Mouse (Mus musculus): ENCODE results near the gene Cyfip2.
A peak's percentile ranks its signal among the peaks of the same experiment; 100 is the strongest.

Gene Cyfip2

DNA sequence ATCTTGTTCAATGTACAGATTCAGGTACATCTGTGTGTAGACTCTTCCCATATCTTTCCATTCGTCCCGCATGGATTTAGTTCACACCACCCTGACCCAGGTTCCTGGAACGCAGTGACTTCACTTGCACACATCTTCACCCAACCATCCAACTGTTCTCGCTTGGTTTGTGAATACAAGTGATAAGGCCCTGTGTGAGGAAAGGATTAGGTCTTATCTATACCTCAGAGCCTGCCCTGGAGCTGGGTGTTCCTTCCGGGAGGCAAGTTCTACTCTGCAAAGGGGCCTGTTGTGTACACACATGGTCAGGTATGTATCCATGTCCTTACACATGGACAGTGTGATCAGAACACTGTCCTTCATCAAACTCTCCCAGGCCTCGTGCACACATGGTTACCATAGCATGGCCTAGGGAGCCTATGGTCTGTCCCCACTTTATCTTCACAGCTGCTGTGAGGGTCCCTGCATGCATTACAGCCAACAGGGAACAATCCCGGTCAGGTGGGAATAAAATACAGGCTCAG lies 71.4 kb downstream of the Cyfip2 start:
- DNase-seq (ENCODE audit: low read depth in 2 of 2, low spot score in 2 of 2) = no peak

DNA sequence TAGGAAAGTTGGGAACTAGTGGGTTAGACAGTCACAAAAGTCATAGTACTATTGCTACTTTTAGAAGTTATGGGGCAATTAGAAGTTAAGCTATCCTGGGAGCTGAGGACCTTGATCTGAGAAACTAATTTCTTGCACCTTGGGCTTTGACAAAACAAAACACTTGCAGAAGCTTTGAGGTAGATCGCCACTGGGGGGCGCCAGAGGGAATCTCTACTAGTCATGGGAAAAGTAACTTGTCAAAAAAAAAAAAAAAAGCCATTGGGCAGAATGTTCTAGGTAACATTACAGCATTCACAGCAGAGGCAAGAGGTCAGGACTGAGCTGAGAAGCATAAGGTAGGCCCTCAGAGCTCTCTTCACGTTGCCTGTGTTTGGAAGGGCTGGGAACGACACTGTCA lies 75.7 kb downstream of the Cyfip2 start:
- peak; percentile 54 to 73 for DNase-seq (ENCODE audit: low read depth in 2 of 2, low spot score in 2 of 2)

DNA sequence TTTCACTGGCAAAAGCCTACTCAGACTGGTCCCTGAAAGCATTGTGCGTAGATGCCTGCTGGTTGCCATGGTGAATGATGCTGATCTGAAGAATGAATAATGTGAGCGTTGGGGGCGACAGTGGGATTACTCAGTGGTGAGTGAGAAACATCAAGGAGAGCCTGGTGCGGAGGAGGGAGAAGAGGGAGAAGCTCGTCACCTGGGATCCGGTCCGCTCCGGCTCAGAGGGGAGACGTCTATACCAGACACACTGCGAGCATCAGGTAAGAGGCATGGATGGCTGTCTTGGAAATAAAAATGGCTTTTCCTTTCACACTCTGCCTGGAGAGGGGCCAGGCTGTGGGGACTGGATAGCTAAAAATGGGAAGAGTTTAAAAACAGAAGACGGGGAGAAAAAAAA lies 77.3 kb downstream of the Cyfip2 start, which contains the start of gene Fndc9:
Fndc9 (plus strand) TSS at position 198 of the 400 bp plus-strand sequence.
- DNase-seq (ENCODE audit: low read depth in 2 of 2, low spot score in 2 of 2) = no peak

DNA sequence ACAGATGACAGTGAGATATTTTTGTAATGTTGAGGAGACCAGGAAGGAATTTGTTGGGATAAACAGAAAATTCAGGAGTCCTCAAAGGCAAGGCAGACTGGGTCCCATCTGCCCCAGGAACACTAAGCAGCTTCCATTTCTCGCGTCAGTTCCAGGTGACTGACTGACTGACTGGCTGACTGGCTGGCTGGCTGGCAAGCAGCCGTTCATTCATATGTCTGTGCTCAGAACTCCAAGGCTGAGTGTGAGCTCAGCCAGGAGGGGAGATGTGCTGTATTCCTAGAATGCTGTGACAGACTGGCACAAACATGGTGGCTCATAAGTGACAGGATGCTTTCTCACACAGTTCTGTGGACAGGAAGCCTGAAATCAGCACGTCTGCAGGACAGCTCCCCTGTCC lies 78.7 kb downstream of the Cyfip2 start:
- DNase-seq (ENCODE audit: low read depth in 2 of 2, low spot score in 2 of 2) = no peak

DNA sequence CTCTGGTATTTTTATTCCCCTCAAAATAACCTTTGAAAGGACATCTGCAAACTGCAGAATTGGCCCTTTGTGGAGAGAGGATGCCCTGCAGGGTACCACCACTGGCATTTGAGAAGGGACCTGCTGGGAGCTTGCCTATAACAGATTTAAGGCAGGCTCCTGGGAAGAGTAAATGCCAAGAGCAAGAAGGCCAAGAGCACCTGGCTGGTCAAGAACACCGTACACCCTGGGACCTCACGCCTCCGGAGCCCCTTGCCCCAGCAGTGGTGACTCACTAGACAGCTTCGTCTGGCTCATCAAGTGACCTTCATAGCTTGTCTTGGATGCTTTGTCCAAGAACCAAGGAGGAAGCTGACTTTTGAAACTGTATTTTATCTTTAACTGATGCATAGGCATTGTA lies 79.9 kb downstream of the Cyfip2 start:
- no peak for DNase-seq (ENCODE audit: low read depth in 2 of 2, low spot score in 2 of 2)

DNA sequence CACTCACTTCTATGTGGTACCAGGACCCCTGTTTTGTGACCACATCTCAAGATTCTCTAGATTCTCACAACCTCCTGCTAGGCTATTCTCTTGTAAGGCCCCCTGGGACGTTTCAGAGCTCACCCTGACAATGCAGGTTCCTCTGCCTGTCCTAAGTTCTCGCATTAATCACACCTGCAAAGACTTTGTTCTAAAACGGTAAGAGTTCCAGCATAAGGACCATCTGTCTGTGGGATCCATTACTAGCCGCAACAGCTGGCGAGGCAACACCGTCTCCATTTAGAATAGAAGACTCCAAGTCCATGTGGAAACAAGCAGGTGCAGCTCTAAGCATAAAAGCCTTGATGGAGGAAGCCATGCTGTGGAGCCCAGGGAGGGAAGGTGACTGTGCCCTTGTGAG lies 82.5 kb downstream of the Cyfip2 start:
- no peak for DNase-seq (ENCODE audit: low read depth in 2 of 2, low spot score in 2 of 2)

DNA sequence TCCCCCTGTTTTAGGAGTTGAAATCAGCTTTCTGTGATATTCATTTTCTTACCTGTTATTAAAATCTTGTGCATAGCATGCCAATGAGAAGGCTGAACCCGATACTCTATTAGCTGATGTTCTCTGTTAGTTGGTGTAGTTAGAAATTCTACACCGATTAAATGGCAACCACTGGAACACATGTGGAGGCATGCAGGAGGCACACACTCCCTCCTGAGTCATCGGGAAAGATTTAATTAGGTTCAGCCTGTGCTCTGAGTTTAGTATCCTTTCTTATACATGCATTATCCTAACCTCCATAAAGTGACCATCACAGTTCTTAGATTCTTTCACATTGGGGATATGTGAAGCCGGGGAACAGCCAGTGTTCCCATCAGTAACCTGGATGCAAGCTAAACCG lies 87.3 kb downstream of the Cyfip2 start:
- DNase-seq (ENCODE audit: low read depth in 2 of 2, low spot score in 2 of 2) = no peak

DNA sequence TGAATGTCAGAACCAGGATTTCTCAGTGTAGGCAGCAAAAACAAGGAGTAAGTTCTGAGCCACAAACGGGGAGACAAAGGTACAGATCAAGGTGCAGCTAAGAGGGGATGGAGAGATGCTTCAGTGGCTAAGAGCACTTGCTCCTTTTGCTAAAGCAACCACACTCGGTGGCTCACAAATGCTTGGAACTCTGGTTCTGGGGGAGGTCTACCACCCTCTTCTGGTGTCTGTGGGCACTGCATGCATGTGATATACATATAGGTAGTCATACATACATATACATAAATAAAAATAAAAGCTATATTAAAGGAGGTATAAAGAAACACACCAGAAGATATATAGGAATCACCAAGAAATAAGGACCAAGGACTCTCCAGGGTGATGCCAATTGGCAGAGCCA lies 89.1 kb downstream of the Cyfip2 start:
- DNase-seq (ENCODE audit: low read depth in 2 of 2, low spot score in 2 of 2) = no peak

DNA sequence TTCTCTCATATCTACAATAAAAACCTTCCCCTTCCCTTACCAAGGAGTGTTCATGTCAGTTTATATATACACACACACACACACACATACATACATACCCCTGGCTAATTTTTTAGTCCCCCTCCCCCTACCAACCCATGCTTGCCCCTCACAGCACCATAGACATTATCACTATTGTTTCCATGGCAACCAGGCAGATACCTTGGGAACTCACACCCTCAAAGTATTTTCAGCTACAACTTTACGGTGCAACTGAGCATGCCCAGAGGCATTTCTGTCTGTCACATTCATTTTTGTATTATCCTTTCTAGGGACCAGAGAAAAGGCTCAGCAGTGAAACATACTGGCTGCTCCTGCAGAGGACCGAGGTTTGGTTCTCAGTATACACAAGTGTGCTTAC lies 92.4 kb downstream of the Cyfip2 start:
- DNase-seq (ENCODE audit: low read depth in 2 of 2, low spot score in 2 of 2) = no peak

DNA sequence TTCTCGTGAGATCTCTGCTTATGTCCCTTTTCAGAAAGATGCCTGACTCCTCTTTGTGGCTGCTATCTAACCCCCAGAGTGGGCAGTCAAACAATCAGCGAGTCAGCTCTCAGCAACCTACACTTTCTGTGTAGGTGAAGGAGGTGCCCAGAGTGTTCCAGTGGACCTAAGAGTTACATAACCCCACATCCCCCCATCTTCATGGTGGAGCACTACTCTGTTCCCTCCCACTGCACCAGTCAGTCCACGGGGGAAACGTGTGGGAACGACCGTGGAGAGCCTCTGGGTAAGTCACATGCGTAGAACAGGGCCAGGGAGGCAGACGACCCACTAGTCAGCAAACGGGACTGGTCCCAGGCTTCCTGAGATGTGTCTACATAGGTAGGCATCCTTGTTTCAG lies 93.3 kb downstream of the Cyfip2 start:
- no peak for DNase-seq (ENCODE audit: low read depth in 2 of 2, low spot score in 2 of 2)

DNA sequence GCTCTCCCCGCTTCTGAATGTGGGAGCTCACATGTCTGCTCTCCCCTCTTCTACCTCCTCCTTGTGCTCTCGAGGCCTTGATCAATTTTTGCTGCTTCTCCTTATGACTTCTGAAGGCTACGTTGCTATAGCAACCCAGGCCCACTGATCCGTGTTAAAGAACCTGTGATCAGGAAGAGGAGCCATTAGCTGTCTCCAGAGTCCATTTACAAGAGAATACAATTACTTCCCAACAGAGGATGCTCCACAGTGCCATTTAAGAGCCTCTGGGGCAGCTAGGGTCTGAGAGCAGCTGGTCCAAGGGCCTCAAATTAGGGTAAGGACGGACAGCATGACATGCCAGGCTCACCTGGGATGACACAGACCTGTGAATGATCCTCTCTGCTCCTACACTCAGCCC lies 94.1 kb downstream of the Cyfip2 start:
- DNase-seq (ENCODE audit: low read depth in 2 of 2, low spot score in 2 of 2) = no peak

DNA sequence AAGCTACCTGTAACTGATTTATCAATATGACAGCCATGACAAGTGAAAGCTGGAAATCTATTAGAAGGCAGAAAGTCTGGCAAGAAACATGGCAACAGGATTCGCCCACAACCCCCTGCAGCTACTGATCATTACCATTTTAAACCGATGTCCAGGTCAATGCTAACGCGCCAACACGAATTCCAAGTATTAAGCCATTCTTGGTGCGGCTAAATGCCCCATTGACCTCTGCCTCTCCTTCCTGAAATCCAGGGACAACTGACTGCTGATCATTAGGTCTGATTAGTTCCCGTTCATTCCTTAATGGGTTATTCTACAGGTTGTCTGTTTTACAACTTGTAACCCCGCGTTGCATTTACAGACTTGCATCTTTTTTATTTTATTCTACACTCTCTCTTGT lies 95.0 kb downstream of the Cyfip2 start:
- no peak for DNase-seq (ENCODE audit: low read depth in 2 of 2, low spot score in 2 of 2)

DNA sequence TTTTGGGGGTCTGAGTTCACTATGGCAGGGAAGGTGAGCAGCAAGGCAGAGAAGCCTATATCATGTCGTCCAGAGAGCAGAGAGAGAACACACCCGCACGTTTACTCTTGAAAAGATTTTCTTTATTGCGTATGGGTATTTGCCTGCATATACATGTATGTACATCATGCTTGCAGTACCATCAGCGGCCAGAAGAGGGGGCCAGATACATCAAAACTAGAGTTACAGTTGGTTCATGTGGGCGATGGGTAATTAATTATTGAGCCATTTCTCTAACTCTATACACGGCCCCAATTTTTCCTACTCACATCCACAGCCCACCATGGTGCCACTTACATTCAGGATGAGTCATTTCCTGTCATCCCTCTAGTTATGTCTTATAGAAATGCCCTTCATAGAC lies 96.0 kb downstream of the Cyfip2 start:
- DNase-seq (ENCODE audit: low read depth in 2 of 2, low spot score in 2 of 2) = peak; percentile 18 to 50

DNA sequence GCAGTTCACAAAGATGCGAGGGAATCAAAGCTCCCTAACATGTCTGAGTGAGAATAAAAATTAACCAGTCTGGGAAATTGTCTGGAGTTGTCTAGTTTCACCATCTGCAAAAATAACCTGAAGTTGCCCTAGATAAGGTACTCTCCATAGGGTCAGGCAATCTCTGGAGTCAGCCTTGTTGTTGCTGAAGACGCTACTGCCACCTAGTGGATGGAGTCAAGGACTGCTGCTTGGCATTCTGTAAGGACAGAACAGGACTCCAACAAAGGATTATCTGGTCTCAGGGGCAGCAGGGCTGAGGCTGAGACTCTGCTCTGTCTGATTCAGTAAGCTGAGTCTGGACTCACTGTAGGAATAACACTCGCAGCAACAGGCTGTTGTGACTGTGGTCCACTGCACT lies 97.3 kb downstream of the Cyfip2 start:
- DNase-seq (ENCODE audit: low read depth in 2 of 2, low spot score in 2 of 2) = peak; percentile 20 to 49

DNA sequence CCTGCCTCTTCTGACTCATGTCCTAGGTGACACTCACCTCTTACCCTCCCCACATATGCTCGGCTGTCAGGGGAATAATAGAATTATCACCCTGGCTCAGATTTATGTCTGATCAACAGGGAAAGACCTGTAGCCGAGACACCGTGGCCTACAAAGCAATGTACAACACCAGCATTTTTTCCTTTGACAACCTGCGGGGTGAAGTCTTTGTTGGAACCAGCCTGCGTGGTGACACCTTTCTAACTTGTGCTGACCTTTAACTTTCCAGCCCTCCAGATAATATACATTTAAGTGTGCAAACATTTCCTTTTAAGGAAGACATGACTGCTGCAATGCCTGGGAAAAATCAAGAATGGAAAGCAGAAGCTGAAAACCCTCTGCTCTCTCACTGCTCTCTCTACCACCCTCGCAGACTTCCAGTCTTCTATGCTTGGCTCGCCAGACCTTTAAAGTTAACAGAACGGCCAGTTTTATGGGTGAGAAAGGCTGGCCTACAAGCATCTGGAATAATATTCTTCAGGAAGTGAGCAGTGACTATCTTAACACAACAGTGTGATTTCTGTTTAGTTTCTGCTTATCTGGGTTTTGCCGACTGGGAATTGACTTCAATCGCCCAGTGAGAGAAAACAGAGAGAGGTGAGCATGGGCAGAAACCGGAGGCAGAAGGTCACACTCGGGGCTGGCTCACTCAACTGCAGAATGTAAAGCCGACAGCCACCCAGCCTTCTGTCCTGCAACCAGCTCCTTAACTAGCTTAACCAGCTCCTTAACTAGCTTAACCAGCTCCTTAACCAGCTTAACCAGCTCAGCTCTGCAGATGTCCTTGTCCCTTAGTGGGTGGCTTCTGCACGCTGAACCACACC lies 98.1 kb downstream of the Cyfip2 start:
- no peak for DNase-seq (ENCODE audit: low read depth in 2 of 2, low spot score in 2 of 2)

DNA sequence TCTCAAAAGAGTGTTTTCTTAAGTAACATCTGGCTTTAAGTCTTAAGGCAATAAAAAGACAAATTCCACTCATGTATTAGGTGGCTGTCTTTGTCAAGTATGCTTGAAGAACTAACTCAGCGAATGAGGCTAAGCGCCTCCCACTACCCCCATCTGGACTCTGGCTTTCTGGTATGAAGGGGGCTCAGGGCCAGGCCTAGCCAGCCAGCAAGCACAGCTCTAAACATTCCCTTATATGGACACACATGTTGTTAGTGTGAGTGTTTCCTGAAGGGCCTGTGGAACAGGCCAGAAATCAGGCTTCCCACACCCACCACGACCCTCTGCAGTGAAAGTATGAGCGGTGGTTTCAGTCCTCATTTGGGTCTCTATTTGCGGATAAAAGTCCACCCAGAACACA lies 98.8 kb downstream of the Cyfip2 start:
- DNase-seq (ENCODE audit: low read depth in 2 of 2, low spot score in 2 of 2) = no peak

DNA sequence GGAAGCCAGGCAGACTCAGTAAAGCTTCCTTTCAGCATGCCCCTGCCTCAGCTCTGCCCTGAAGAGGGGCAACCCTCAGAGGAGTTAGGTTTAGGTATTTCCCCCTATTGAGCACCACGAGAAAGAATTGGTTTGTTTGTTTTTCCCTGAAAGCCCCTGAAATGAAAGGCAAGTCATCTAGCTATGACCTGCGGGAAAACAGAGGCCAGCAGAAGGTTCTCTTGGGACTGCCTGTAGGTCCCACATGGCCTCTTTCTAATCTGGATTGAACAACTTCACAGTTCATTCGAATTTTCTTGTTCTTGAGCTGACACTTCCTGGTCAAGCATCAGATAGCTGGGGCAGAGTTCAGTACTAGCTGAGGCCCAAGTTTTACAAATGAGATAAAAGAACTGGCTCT lies 100.8 kb downstream of the Cyfip2 start:
- DNase-seq (ENCODE audit: low read depth in 2 of 2, low spot score in 2 of 2) = no peak

DNA sequence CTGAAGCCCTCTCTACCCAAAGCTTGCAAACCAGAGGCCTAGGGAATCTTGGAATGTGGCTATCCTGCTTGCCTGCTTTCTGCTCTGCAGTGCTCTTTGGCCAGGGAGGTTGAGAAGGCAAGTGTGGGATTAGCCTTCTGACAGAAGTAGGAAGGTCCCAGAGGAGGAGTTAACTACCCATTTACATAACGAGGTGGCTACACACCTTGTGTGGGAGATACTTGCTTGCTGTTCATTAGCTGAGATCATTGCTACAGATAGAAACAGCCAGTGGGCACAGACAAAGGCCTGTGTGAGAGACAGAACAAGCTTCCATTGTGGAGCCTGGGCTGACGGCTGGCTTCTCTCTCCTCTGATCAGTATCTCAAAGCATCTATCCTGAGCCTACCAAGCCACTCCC lies 102.8 kb downstream of the Cyfip2 start:
- no peak for DNase-seq (ENCODE audit: low read depth in 2 of 2, low spot score in 2 of 2)

DNA sequence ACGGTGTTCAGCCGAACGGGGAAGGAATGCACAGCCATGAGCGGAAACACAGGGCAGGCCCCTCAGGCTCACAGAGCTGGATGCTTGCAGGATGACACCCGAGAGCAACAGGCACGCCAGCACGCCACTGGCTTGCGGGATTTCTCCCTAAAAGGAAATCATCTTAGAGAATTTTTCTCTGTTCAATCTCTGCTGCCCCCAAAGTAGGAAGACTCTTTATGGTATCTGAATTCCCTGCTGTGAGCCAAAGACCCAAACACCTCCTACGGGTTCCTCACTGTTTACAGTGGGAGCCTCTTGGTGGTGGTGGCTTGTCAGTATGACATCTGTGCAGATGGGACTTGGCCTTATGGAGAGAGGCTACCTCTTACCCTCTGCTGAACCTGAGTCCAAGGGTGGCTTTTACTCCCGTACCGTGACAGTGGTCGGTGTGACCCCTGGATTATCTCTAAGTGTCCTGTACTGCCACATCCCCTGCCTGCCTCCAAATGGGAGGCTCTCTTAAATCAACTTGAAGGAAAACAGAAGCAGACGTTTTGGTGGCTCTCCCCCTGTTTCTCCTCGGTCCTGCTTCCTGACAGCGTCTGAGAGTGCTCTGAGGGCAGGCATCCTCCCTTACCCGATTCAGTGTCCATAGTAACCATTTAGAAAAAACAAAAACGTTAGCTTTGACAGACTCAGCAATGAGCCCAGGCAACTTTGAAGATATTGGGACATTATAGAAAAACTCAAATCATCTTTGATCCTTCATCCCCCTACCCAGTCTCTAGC lies 106.8 kb downstream of the Cyfip2 start:
- no peak for DNase-seq (ENCODE audit: low read depth in 2 of 2, low spot score in 2 of 2)

DNA sequence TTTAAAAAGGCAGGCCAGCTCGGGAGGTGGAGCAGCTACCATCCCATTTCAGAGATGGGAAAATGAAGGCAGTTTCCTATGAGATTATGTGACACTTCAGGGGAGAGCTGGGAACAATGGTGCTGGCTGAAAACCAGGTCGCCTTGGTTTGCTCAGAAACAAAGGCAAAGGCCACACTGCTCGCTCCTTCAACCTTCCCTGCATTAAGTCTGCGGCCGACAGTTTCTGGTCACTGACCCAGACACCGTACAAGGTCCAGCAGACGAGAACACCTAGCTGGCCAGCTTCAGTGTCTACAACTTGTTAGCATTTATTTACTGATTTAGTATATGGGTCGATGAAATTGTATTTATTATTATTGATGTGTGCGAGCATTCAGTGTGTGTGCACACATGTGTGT lies 107.8 kb downstream of the Cyfip2 start:
- DNase-seq (ENCODE audit: low read depth in 2 of 2, low spot score in 2 of 2) = no peak

DNA sequence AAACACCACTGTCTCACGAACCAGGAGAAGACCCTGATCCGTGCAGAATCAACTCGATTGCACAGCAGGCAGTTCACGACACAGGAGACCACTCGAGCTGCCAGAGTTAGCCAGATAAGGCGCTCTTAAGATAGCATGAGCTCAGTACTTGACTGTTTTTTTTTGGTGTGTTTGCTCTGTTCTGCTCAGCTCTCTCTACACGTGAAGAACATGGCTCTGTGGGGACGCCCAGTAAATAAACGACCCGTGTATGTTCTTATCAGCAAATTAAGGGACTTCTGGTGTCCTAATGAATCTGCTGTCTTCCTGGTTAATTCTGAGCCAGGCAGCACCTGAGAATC lies 110.1 kb downstream of the Cyfip2 start:
- DNase-seq (ENCODE audit: low read depth in 2 of 2, low spot score in 2 of 2) = no peak
